Mouse (Mus musculus) thymus, adult 2 months (tissue): Measurements from ENCODE around the gene Sdhb. TPM values are rescaled to one million over a fixed set of nuclear protein-coding genes. Genes with fewer than 3 reads are reported as not detected.

Experiments used
- DNase-seq: peaks from one replicate; pipeline ENCODE4 v3.0.0; 2021
- H3K27ac ChIP-seq: fragments of 200-500 bp; 2 replicates; pipeline ENCODE4 v1.5.1; 2012; ENCODE audit warnings: low read length, control low read depth; ENCODE audit not compliant: control insufficient read depth, insufficient read depth
- H3K27me3 ChIP-seq: fragments of 200-500 bp; 2 replicates; pipeline ENCODE4 v1.6.1; 2012; ENCODE audit warnings: mild to moderate bottlenecking, low read length, moderate library complexity, mixed read lengths; ENCODE audit not compliant: control insufficient read depth, insufficient read depth
- H3K36me3 ChIP-seq: fragments of 200-500 bp; 2 replicates; pipeline ENCODE4 v1.6.1; 2012; ENCODE audit warnings: mild to moderate bottlenecking, low read length, moderate library complexity; ENCODE audit not compliant: control insufficient read depth, insufficient read depth
- H3K4me1 ChIP-seq: fragments of 200-500 bp; replicated peaks from 2 replicates; pipeline ENCODE4 v1.6.1; 2012; ENCODE audit warnings: low read length; ENCODE audit not compliant: control insufficient read depth, insufficient read depth
- H3K4me3 ChIP-seq: fragments of 200-500 bp; 2 replicates; pipeline ENCODE4 v1.5.1; 2012; ENCODE audit warnings: mild to moderate bottlenecking, low read length, control low read depth, moderate library complexity; ENCODE audit not compliant: control insufficient read depth, insufficient read depth
- CTCF ChIP-seq: fragments of 200-500 bp; IDR thresholded peaks from 2 replicates; pipeline ENCODE4 v1.5.1; 2012; ENCODE audit warnings: mild to moderate bottlenecking, control low read depth, low read length, moderate library complexity, borderline replicate concordance; ENCODE audit not compliant: control insufficient read depth, poor library complexity, insufficient read depth; ENCODE audit errors: extremely low read depth
- POLR2A ChIP-seq: fragments of 200-500 bp; IDR thresholded peaks from 2 replicates; pipeline ENCODE4 v1.6.1; 2012; ENCODE audit warnings: mild to moderate bottlenecking, low read length, control low read depth, moderate library complexity; ENCODE audit not compliant: control insufficient read depth, poor library complexity, insufficient read depth; ENCODE audit errors: extremely low read depth
- WGBS: fragments of 180-500 bp; shearing (Covaris S2); methylation state at CpG from one replicate; pipeline ENCODE4 v1.1.7; 2018; 5-methylcytosine and 5-hydroxymethylcytosine counted together
- polyA plus RNA-seq: library from polyadenylated mRNA; depleted of rRNA; stranded (reverse); fragments of >200 nt; gene quantifications from 2 replicates; pipeline ENCODE4 v1.2.3, GENCODE M21; 2012

Gene Sdhb
- polyA plus RNA-seq, 1 experiment, result 239 TPM

- no peak for DNase-seq
- no peak overlapping the region for H3K4me3 ChIP-seq
- no peak overlapping the region for H3K27ac ChIP-seq
These were observed 28.4 kb downstream of the Sdhb start for GRCm38 (mm10) chr4:140989447-140989846.

GRCm38 (mm10) chr4:140992215-140992614 is 31.2 kb downstream of the Sdhb start:
- Histone ChIP-seq H3K4me1 (peaks cover 20% of the 10 kb centered on the region), H3K27ac (no peak overlapping the region), H3K27me3 (no peaks in the 10 kb centered on the region), H3K4me3 (no peak overlapping the region), H3K36me3 (peaks cover 7% of the 10 kb centered on the region)
- no peak for TF ChIP-seq POLR2A
- no peak for TF ChIP-seq CTCF
- 98% methylated on average over 20 of the region's 20 CpGs for WGBS
- no peak for DNase-seq

More at GRCm38 (mm10) chr4:140989447-140989846, 28.4 kb downstream of the Sdhb start:
- Histone ChIP-seq H3K36me3 (0 out of 2 replicates have a peak, but pooled peaks cover 3% of the 10 kb centered on the region), H3K27me3 (no peaks in the 10 kb centered on the region), H3K4me1 (peaks cover 26% of the 10 kb centered on the region)
- 38% methylated on average over 14 of the region's 14 CpGs for WGBS
- TF ChIP-seq CTCF (no peak), POLR2A (no peak)

GRCm38 (mm10) chr4:140993846-140994245 is 32.8 kb downstream of the Sdhb start:
- 94% methylated on average over 8 of the region's 8 CpGs for whole genome bisulfite sequencing
- no peak for TF ChIP-seq POLR2A
- no peak for TF ChIP-seq CTCF
- no peak for DNase-seq
- peaks cover 9% of the 10 kb centered on the region for H3K36me3 ChIP-seq
- H3K27me3 ChIP-seq, result no peaks in the 10 kb centered on the region
- H3K27ac ChIP-seq, result no peak overlapping the region
- H3K4me1 ChIP-seq, result peaks cover 9% of the 10 kb centered on the region
- no peak overlapping the region for H3K4me3 ChIP-seq

- DNase-seq, result no peak
- H3K27ac ChIP-seq, result no peak overlapping the region
- no peak overlapping the region for H3K4me3 ChIP-seq
- no peaks in the 10 kb centered on the region for H3K4me1 ChIP-seq
- H3K36me3 ChIP-seq, result peaks cover 17% of the 10 kb centered on the region
- WGBS, result 86% methylated on average over 8 of the region's 8 CpGs
- TF ChIP-seq CTCF, result no peak
- TF ChIP-seq POLR2A, result no peak
- no peaks in the 10 kb centered on the region for H3K27me3 ChIP-seq
These were observed 34.8 kb downstream of the Sdhb start for GRCm38 (mm10) chr4:140995811-140996210.

GRCm38 (mm10) chr4:140996812-140997211 is 35.8 kb downstream of the Sdhb start:
- Histone ChIP-seq H3K27ac (no peak overlapping the region), H3K27me3 (no peaks in the 10 kb centered on the region), H3K4me3 (no peak overlapping the region), H3K36me3 (peaks cover 17% of the 10 kb centered on the region), H3K4me1 (no peaks in the 10 kb centered on the region)
- DNase-seq, result no peak
- TF ChIP-seq CTCF (no peak), POLR2A (no peak)
- 98% methylated on average over 9 of the region's 9 CpGs for WGBS

- H3K27me3 ChIP-seq, result peaks cover 3% of the 10 kb centered on the region; the same call in 1 of the 2 replicates
- no peak overlapping the region for H3K27ac ChIP-seq
- peaks cover 8% of the 10 kb centered on the region; the same call in 1 of the 2 replicates for H3K4me1 ChIP-seq
- no peak for TF ChIP-seq CTCF
- TF ChIP-seq POLR2A, result no peak
- H3K36me3 ChIP-seq, result peaks cover 5% of the 10 kb centered on the region; the same call in 1 of the 2 replicates
- 97% methylated on average over 13 of the region's 13 CpGs for WGBS
- no peak overlapping the region for H3K4me3 ChIP-seq
- DNase-seq, result no peak
These were observed 45.0 kb downstream of the Sdhb start for GRCm38 (mm10) chr4:141005983-141006382.

GRCm38 (mm10) chr4:141008028-141008427 is 47.0 kb downstream of the Sdhb start:
- peaks cover 8% of the 10 kb centered on the region; the same call in 1 of the 2 replicates for H3K4me1 ChIP-seq
- peaks cover 3% of the 10 kb centered on the region; the same call in 1 of the 2 replicates for H3K27me3 ChIP-seq
- no peak overlapping the region for H3K4me3 ChIP-seq
- H3K36me3 ChIP-seq, result peaks cover 5% of the 10 kb centered on the region; the same call in 1 of the 2 replicates
- WGBS, result 96% methylated on average over 8 of the region's 8 CpGs
- no peak for DNase-seq
- H3K27ac ChIP-seq, result no peak overlapping the region
- TF ChIP-seq CTCF (no peak), POLR2A (no peak)
